In the genomic region with DNA sequence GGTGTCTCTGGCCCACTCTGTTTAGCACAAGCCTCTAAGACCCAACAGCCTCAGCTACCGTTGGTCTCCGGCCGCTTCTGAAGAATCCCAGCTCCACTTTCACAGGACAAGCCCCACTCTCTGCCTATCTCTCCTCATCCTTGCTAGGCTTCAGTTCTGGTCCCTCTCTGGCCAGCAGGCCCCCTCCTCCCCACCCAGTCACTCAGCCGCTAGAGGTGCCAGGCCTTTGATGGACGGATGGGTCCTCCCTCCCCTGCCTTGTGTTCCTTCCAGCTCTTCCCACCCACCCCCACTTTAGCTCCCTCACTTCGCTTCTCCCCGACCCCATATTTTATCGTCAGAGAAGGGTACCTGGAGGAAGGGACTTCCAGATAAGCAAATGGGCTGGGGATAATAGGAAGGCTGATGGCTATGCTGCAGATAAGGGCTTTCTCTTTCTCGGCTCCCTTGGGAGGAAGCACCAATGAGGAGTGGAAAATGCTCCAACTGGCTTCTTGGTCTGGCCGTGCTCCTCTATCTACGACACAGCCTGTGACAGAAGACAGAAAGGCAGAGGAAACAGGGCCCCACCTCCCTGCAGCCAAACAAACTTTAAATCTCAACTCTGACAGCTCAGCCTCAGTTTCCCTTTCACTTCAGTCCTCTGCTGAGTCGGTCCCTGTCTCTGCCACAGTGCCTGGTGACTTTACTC, we compare ENCODE assay signal across 10 mouse cellular contexts. TPM values are rescaled to one million over a fixed set of nuclear protein-coding genes. Genes with fewer than 3 reads are reported as not detected.
A peak's percentile ranks its signal among the peaks of the same experiment; 100 is the strongest.
DNase-seq lines count a peak whose midpoint lies in the region; ATAC-seq lines count a peak whose summit lies in the region.
"Had no signal": no experiment of that assay in that cellular context is flagged by ENCODE, and none has a peak within 500 bp of the region (broad histone marks: within the 10 kb centered on the region; RNA-seq: fewer than 3 reads in every experiment).

No protein-coding gene starts in this region.

- ATAC-seq in heart, embryonic 11.5 days (replicated peaks; ENCODE audit: insufficient number of reproducible peaks, low FRiP score, low TSS enrichment), result peak; percentile 47
- no peak for ATAC-seq in kidney, embryonic 14.5 days (ENCODE audit: low FRiP score, low TSS enrichment)
- ATAC-seq in midbrain, embryonic 13.5 days, result peak; percentile 54
- ATAC-seq in intestine, embryonic 16.5 days, result no peak

- no peaks in the 10 kb centered on the region for H3K9me3 ChIP-seq in heart, embryonic 11.5 days (replicated peaks; ENCODE audit: control insufficient read depth, low read length)
- H3K9me3 ChIP-seq in kidney, embryonic 14.5 days (ENCODE audit: control insufficient read depth, low read length), result no peaks in the 10 kb centered on the region
- no peaks in the 10 kb centered on the region for H3K9me3 ChIP-seq in midbrain, embryonic 13.5 days
- H3K9me3 ChIP-seq in intestine, embryonic 16.5 days (ENCODE audit: control insufficient read depth, low read length), result no peaks in the 10 kb centered on the region

- H3K9ac ChIP-seq in heart, embryonic 11.5 days (ENCODE audit: low read depth, low read length), result peak overlapping the region; percentile 39
- no peak overlapping the region for H3K9ac ChIP-seq in kidney, embryonic 14.5 days (ENCODE audit: low read depth, low read length)
- no peak overlapping the region for H3K9ac ChIP-seq in midbrain, embryonic 13.5 days (replicated peaks)
- no peak overlapping the region; the same call in 1 of the 2 replicates for H3K9ac ChIP-seq in intestine, embryonic 16.5 days (ENCODE audit: low read depth, low read length)

- H3K4me1 ChIP-seq in heart, embryonic 11.5 days (ENCODE audit: control insufficient read depth, insufficient read depth, low read length), result peaks cover 20% of the 10 kb centered on the region
- H3K4me1 ChIP-seq in kidney, embryonic 14.5 days (ENCODE audit: control insufficient read depth, insufficient read depth, low read length), result peaks cover 5% of the 10 kb centered on the region
- peaks cover 33% of the 10 kb centered on the region for H3K4me1 ChIP-seq in midbrain, embryonic 13.5 days (replicated peaks)
- H3K4me1 ChIP-seq in intestine, embryonic 16.5 days (ENCODE audit: control insufficient read depth, insufficient read depth, low read length), result 0 out of 2 replicates have a peak, but pooled peaks cover 7% of the 10 kb centered on the region

- peak overlapping the region; percentile 58 for H3K4me2 ChIP-seq in heart, embryonic 11.5 days
- H3K4me2 ChIP-seq in kidney, embryonic 14.5 days (replicated peaks; ENCODE audit: low read depth, low read length), result peak overlapping the region; percentile 15; the same call in 1 of the 2 replicates
- H3K4me2 ChIP-seq in midbrain, embryonic 13.5 days (replicated peaks), result 0 out of 2 replicates have a peak overlapping the region, but pooled peaks have one; percentile 6
- no peak overlapping the region for H3K4me2 ChIP-seq in intestine, embryonic 16.5 days (ENCODE audit: low read depth, low read length)

- intact Hi-C loops in heart, postnatal 14 days (cut with DNase I), result no loop called here

- H3K36me3 ChIP-seq in heart, embryonic 11.5 days (ENCODE audit: control insufficient read depth, insufficient read depth, low read length), result peaks cover 5% of the 10 kb centered on the region; the same call in 1 of the 2 replicates
- H3K36me3 ChIP-seq in kidney, embryonic 14.5 days (ENCODE audit: control insufficient read depth, insufficient read depth, low read length), result peaks cover 8% of the 10 kb centered on the region
- peaks cover 12% of the 10 kb centered on the region for H3K36me3 ChIP-seq in midbrain, embryonic 13.5 days
- peaks cover 6% of the 10 kb centered on the region; the same call in 1 of the 2 replicates for H3K36me3 ChIP-seq in intestine, embryonic 16.5 days (ENCODE audit: control insufficient read depth, insufficient read depth, low read length)

- H3K4me3 ChIP-seq in heart, embryonic 11.5 days (ENCODE audit: low read depth, low read length), result peak overlapping the region; percentile 23
- H3K4me3 ChIP-seq in kidney, embryonic 14.5 days (ENCODE audit: low read length), result no peak overlapping the region
- H3K4me3 ChIP-seq in midbrain, embryonic 13.5 days (replicated peaks), result no peak overlapping the region
- H3K4me3 ChIP-seq in intestine, embryonic 16.5 days (ENCODE audit: low read length), result no peak overlapping the region

- 8% methylated on average over 12 of the region's 12 CpGs for WGBS in heart, embryonic 11.5 days (ENCODE audit: insufficient replicate concordance)
- 21% methylated on average over 12 of the region's 12 CpGs for WGBS in kidney, embryonic 14.5 days
- WGBS in midbrain, embryonic 13.5 days, result 38% methylated on average over 12 of the region's 12 CpGs
- WGBS in intestine, embryonic 16.5 days, result 19% methylated on average over 12 of the region's 12 CpGs

- H3K27me3 ChIP-seq in heart, embryonic 11.5 days (ENCODE audit: control insufficient read depth, insufficient read depth, low read length), result peaks cover 8% of the 10 kb centered on the region
- H3K27me3 ChIP-seq in kidney, embryonic 14.5 days (ENCODE audit: control insufficient read depth, insufficient read depth, low read length), result no peaks in the 10 kb centered on the region
- H3K27me3 ChIP-seq in midbrain, embryonic 13.5 days, result peaks cover 4% of the 10 kb centered on the region; the same call in 1 of the 2 replicates
- H3K27me3 ChIP-seq in intestine, embryonic 16.5 days (replicated peaks; ENCODE audit: control insufficient read depth, insufficient read depth, low read length), result no peaks in the 10 kb centered on the region; the same call in 1 of the 2 replicates

- DNase-seq in heart, adult 11 months, result peak; percentile 97
- no peak for DNase-seq in heart, postnatal 14 days
- DNase-seq in right cerebral cortex, postnatal 14 days, result no peak
- no peak for DNase-seq in ovary, adult 18-20 months (ENCODE audit: low spot score)

- peak overlapping the region; percentile 71 for H3K27ac ChIP-seq in heart, embryonic 11.5 days (ENCODE audit: low read depth, low read length)
- H3K27ac ChIP-seq in kidney, embryonic 14.5 days (ENCODE audit: low read depth, low read length), result no peak overlapping the region
- H3K27ac ChIP-seq in midbrain, embryonic 13.5 days, result peak overlapping the region; percentile 82
- H3K27ac ChIP-seq in intestine, embryonic 16.5 days (ENCODE audit: low read length), result no peak overlapping the region

RNA-seq across cellular contexts. Expression of gene Dnajc5g, which starts 23.0 kb away (rescaled TPM):
- not detected for total RNA-seq in heart, postnatal 14 days (2021)
- not detected in 2 replicates for polyA plus RNA-seq in heart, embryonic 11.5 days (2014; fragmentation: Nextera tagmentation; extraction: Ambion mirVana)
- not detected in 2 replicates for polyA plus RNA-seq in kidney, embryonic 14.5 days (2014; fragmentation: Nextera tagmentation; extraction: Ambion mirVana)
- not detected in 2 replicates for polyA plus RNA-seq in midbrain, embryonic 13.5 days (2015; fragmentation: Nextera tagmentation; extraction: Ambion mirVana)
- not detected in 2 replicates for polyA plus RNA-seq in intestine, embryonic 16.5 days (2015; fragmentation: Nextera tagmentation; extraction: Ambion mirVana)
- total RNA-seq: liver, adult 2 months had no signal
- polyA plus RNA-seq: frontal cortex, adult 2 months; liver, adult 2 months had no signal

RNA-seq across cellular contexts. Expression of gene Slc30a3, which starts 25.0 kb away (rescaled TPM):
- total RNA-seq in heart, postnatal 14 days (2021), result under 1 TPM in 1 of 2 experiments, not detected in 1; 0.27 TPM
- polyA plus RNA-seq in heart, embryonic 11.5 days (2014; fragmentation: Nextera tagmentation; extraction: Ambion mirVana), result 0.47 and 0.48 TPM in 2 replicates
- 1.9 and 3.4 TPM in 2 replicates for polyA plus RNA-seq in kidney, embryonic 14.5 days (2014; fragmentation: Nextera tagmentation; extraction: Ambion mirVana)
- 15.9 and 16.8 TPM in 2 replicates for polyA plus RNA-seq in midbrain, embryonic 13.5 days (2015; fragmentation: Nextera tagmentation; extraction: Ambion mirVana)
- polyA plus RNA-seq in intestine, embryonic 16.5 days (2015; fragmentation: Nextera tagmentation; extraction: Ambion mirVana), result 0.12 and 0.15 TPM in 2 replicates

RNA-seq across cellular contexts. Expression of gene Cad, which starts 28.5 kb away (rescaled TPM):
- total RNA-seq in heart, postnatal 14 days (2021), result 10 to 100 TPM; 13.5 to 14.8 TPM
- polyA plus RNA-seq in heart, embryonic 11.5 days (2014; fragmentation: Nextera tagmentation; extraction: Ambion mirVana), result 22.9 and 23.1 TPM in 2 replicates
- polyA plus RNA-seq in kidney, embryonic 14.5 days (2014; fragmentation: Nextera tagmentation; extraction: Ambion mirVana), result 35.4 and 40.5 TPM in 2 replicates
- polyA plus RNA-seq in midbrain, embryonic 13.5 days (2015; fragmentation: Nextera tagmentation; extraction: Ambion mirVana), result 16.1 and 19.1 TPM in 2 replicates
- 16.8 and 18.2 TPM in 2 replicates for polyA plus RNA-seq in intestine, embryonic 16.5 days (2015; fragmentation: Nextera tagmentation; extraction: Ambion mirVana)

RNA-seq across cellular contexts. Expression of gene Trim54, which starts 33.4 kb away (rescaled TPM):
- total RNA-seq in heart, postnatal 14 days (2021), result 100 to 1,000 TPM; 102 to 129 TPM
- 13.9 and 16.7 TPM in 2 replicates for polyA plus RNA-seq in heart, embryonic 11.5 days (2014; fragmentation: Nextera tagmentation; extraction: Ambion mirVana)
- polyA plus RNA-seq in kidney, embryonic 14.5 days (2014; fragmentation: Nextera tagmentation; extraction: Ambion mirVana), result not detected in 2 replicates
- not detected in 2 replicates for polyA plus RNA-seq in midbrain, embryonic 13.5 days (2015; fragmentation: Nextera tagmentation; extraction: Ambion mirVana)
- not detected in 2 replicates for polyA plus RNA-seq in intestine, embryonic 16.5 days (2015; fragmentation: Nextera tagmentation; extraction: Ambion mirVana)
- polyA plus RNA-seq: liver, adult 2 months had no signal

RNA-seq across cellular contexts. Expression of gene Slc5a6, which starts 34.4 kb away (rescaled TPM):
- total RNA-seq in heart, postnatal 14 days (2021), result 1 to 10 TPM; 6.6 to 7.6 TPM
- 5.4 and 7.1 TPM in 2 replicates for polyA plus RNA-seq in heart, embryonic 11.5 days (2014; fragmentation: Nextera tagmentation; extraction: Ambion mirVana)
- 5.5 and 10.9 TPM in 2 replicates for polyA plus RNA-seq in kidney, embryonic 14.5 days (2014; fragmentation: Nextera tagmentation; extraction: Ambion mirVana)
- polyA plus RNA-seq in midbrain, embryonic 13.5 days (2015; fragmentation: Nextera tagmentation; extraction: Ambion mirVana), result 17.3 and 19.3 TPM in 2 replicates
- polyA plus RNA-seq in intestine, embryonic 16.5 days (2015; fragmentation: Nextera tagmentation; extraction: Ambion mirVana), result 18.8 TPM in 2 replicates

Comparison
In these comparisons a context has a peak if more than half of its experiments do, and no peak if none do; other contexts are left out.
1. ATAC-seq: peak in heart, embryonic 11.5 days (single experiment) and midbrain, embryonic 13.5 days (single experiment); none in kidney, embryonic 14.5 days (single experiment) and intestine, embryonic 16.5 days (single experiment).
2. H3K27ac ChIP-seq: peak in heart, embryonic 11.5 days (single experiment) and midbrain, embryonic 13.5 days (single experiment); none in kidney, embryonic 14.5 days (single experiment) and intestine, embryonic 16.5 days (single experiment).